Mouse (Mus musculus): ENCODE measurements around the gene Clnk.

Clnk gene

DNA sequence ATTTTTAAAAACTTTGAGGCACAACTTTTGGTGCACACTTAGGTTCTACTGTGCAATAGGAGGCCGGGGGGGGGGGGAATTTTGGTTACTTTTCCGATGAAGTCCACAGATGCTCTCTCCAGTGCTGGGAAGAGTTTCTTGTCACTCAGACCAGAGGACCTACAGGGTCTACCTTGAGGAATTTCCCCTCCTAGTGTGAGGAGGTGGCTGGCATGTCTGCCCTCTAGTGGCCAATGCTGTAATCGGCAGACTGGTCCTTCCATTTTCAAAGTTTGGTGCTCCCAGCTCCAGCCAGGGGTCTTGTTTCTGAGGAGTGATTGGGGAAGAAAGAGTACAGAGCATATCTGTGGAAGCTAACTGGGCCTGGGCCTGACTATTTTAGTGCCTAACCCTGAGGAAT, 121.7 kb downstream of the Clnk start:
- in situ Hi-C loops (cut with MboI, MseI) = no loop called here

DNA sequence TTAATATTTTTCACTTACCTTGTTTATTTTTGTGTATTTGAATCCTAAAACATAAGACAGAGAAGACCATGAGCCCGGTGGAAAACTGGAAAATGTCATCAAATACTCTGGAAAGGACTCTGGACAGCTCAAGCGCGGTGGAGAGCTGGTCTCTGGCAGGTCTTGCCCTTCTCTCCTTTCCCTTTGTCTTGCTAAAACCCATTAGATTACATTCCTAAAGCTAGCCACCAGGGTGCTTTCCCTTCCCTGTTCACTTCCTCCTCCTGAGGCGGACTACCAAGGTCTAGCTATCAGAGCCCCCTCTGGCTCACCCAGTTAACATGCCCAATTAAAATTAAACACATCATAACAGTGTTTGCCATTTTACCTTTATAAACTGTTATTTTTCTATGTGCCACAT, 123.9 kb downstream of the Clnk start:
- in situ Hi-C loops (cut with MboI, MseI) = no loop called here

DNA sequence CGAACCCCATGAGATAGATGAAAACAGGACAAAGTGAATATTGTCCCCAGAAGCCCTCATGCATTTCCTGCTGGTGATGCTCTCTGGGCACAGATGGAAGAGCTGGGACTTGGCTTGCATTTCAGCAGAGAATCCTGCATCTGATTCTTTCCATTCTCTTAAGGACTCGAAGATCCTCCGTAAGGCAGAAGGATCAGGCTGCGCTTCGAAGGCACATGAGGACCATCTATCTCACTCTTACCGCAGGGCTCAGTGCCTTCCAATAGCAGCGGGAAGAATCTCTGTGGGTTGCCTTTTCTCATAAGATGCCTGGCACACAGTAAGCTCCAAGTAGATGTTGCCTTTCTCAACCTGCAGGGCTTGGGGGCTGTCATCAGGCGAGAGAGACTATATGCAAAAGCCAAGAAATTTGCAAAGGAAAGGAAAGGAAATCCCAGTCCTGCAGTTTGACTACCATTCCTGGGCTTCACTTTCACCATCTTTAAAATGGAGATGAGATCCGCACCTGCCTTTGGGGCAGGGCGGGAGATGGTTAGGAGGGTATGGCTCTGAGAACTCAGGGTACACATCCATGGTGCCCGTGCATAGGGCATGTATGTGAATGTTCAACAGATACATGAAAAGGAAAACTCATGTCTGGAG, 167.6 kb downstream of the Clnk start:
- in situ Hi-C loops (cut with MboI, MseI) = loop anchor here in 1 of 2 experiments (10.0 kb wide), 1 partner anchor 366 kb away; no protein-coding TSS in a partner anchor

DNA sequence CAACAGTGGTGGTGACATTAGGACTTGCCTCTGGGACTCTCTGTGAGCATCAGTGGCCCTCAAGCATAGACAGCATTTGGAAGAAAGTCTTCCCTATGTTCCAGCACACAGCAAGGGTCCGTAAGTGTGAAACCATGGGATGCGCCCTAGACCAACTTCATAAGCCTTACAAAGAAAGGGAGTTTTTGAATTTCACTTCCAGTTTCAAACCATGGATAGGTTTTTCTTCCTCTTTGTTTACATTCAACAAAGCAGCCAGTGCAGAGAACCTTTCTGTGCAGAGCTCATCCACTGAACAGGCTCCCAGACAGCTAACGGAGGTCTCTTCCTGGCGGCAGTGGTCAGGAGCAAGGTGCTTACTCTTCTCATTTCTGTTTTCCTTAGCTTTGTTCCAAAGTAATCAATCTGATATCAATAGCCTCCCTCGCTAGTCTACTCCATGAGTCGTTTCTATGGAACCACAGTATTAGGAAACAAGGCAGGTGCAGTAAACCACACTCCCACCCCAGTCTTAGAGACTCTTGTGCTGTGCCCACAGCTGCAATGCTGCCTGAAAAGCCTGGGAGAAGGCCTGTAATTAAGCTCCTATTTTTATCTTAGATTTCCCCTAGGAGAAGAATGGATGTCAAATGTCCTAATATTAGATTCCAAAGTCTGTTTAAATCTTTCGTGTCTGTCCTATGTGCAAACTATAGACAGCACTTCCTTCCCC, 169.1 kb downstream of the Clnk start:
- in situ Hi-C loops (cut with MboI, MseI) = loop anchor here in 1 of 2 experiments (10.0 kb wide), 1 partner anchor 367 kb away; no protein-coding TSS in a partner anchor

DNA sequence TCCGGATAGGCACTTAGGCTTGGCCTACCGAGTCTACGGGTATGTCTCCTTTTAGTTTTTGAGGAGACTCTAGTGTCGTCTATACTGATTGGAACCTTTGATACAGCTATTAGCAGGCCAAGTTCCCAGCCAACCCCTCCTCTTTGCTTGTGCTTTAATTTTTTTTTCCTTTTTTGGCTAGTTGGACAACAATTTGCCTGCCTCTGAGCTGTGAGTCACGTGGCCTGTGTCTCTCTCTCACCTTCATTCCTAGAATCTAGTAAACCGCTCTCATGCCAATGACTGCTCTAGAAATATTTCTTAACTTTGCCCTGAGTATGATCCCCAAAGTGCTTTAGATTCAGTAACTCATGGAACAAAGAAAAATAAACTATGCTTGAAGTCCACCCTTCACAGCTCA, 173.7 kb downstream of the Clnk start:
- in situ Hi-C loops (cut with MboI, MseI) = loop anchor here in 1 of 2 experiments (10.0 kb wide), 1 partner anchor 372 kb away; no protein-coding TSS in a partner anchor

DNA sequence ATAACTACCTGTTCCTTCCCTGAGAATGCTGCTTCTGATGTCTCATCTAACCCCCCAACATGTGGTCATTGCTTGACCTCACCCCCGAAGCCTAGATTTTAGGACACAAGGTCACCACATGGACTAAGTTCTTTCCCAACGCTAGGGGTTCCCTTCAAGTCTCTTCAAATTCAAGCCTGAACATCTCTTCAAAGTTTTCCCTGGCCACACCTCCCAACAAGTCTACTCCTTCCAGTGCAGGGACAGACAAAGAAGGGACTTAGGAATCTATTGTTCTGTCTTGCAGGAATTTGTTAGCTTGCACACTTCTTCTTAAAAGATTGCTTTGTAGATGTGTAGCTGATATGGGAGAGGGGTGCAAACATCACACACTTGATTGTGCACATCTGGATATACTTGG, 174.5 kb downstream of the Clnk start:
- in situ Hi-C loops (cut with MboI, MseI) = loop anchor here in 1 of 2 experiments (10.0 kb wide), 1 partner anchor 373 kb away; no protein-coding TSS in a partner anchor

DNA sequence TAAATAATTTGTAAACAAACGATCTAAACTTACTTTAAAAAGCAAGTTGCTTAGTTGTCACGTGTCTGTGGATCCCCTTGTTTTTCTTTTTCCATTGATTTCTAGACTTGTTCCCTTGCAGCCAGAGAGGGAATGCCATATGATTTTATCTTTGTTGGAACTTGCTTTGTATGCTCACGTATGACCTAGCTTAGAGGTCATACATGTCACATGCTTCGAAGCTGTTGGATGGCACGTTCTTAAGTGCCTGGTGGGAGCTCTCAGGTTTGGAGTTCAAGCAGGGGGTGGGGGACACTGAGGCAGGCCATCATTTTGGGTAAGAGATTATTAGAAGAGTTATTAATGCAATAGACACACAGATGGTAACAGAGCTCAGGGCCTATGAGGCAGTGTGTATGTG, 178.1 kb downstream of the Clnk start:
- in situ Hi-C loops (cut with MboI, MseI) = no loop called here

DNA sequence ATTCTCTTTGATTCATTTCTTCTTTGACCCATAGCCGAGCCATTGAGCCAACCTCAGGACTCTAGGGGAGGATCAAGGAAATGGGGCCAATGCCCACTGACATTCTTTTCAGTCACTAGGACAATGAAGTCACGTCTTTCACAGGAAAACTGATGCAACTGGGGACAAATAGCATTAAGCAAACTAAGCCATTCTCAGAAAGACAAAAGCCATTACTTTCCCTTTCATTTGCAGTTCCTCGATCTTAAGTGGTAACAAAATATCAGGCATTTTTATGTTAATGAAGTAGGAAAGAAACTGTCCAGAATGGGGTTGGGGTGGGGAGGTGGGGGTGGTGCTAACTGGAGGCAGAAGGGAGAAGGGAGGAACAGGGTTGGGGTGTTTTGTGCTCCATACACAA, 178.6 kb downstream of the Clnk start:
- in situ Hi-C loops (cut with MboI, MseI) = no loop called here

DNA sequence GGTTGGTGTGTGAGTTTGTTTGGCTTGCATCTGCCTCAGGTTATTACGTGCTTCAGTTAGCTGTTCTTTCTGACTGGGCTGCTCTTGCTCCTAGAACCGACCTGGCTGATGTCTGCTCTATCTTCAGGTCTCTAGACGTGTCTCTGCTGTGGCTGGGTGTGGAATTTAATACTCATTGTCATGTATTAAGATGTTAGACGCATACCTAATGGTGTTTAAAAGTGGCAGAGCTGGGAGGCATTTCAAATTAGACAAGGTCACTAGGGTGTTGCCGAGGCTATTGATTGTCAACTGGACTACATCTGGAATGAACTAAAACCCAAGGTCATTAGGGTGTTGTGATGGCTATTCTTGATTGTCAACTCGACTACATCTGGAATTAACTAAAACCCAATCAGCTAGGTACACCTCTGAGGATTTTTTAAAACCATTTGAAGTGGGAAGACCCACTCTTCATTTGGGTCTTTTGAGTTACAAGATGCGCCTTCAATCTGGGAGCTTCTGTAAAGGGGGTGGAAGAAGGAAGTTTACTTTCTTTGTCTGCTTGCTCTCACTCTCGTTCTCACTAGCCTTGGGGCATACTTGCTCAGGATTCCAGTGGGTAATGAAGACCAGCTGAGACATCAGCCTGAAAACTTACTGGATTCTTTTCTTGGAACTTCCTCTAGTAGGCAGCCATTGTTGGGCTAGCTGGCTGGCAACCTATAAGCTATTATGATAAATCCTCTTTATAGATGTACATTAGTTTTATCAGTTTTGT, 179.8 kb downstream of the Clnk start:
- in situ Hi-C loops (cut with MboI, MseI) = no loop called here

DNA sequence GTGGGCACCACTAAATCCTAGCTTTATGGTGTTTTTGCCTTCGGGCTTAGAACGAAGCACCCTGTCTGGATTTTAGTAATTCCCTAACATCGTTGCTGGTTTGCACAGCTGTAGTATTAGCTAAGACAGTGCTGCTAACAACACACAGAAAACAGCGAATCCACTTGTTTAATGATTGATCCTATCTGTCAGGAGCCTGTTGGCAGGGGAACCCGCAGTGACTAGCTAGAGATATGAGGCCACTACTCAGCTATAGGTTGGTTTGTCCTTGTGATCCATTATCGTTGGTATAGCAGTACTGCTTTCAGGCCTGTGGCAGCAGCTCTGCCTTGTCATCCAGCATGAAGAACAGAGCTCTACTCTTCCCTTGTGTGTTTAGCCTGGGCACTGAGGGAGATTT, 183.8 kb downstream of the Clnk start:
- in situ Hi-C loops (cut with MboI, MseI) = no loop called here

DNA sequence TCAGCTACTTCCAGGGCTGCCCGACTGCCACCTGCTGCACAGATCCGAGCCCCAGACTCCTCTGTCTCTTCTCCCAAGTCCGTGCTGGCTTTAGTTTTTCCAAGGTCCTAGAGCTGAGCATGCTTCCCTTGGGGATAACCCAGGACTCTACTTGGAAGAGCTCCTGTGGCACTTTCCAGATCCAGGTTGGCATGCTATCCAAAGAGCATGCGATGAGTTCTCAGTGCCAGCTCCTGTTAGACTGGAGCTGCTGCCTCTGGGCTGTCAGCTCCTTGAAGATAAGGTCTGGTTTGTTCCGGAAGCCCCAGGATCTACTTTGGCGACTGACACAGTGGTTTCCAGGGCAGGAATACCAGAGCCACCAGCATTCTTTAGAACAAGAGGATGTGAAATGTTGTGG, 187.4 kb downstream of the Clnk start:
- in situ Hi-C loops (cut with MboI, MseI) = no loop called here

DNA sequence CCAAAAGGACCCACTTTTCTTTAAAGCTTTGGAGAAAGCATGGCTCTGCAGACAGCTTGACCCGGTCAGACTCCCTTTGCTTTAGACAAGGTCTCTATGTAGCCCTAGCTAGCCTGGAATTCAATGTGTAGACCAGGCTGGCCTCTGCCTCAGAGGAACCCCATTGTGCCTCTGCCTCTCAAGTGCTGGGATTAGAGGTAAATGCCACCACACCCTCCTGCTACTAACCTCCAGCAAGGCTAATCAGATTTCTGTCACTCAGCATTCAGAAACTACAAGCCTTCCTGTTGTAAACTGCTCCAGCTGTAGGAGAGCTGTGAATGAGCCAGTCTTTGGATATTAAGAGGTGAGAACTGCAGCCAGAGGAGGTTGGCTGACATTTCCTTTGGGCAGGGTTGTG, 188.9 kb downstream of the Clnk start:
- in situ Hi-C loops (cut with MboI, MseI) = no loop called here

DNA sequence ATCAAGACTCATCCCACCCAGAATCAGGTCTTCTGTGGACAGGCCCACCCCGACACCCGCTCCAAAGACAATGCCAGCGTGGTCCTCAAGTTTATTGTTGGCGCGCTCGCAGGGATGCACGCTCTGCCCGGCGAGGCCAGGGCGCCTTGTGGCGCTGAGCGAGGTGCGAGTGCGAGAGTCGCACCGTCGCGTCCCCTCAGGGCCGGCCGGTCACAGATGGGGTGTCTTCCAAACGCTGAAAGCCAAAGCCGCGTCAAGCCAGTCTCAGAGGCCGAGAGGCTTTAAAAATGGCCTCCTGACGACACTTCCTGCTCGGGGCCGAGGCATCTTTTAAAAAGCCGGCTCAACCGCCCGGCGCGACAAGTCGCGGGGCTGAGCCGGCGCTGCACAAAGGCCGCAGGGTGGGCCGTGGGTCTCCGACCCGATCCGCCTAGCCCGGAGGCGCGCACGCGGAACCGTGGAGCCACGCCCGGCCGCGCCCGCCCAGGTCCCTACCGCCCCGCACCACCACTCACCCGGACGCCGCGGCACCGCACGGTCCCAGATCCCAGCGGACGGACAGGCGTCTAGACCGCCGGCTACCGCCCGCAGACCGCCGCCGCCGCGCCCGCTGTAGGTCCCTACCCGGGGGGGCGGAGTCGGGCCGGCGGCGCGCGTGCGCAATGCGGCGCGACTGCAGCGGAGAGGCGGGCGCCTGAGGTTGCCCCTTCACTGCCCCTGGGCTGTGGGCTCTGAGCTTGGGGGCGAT, 192.3 kb downstream of the Clnk start, which contains the start of gene Zfp518b:
Gene Zfp518b (minus strand): TSS at position 663 of the 748 bp plus-strand sequence.
- in situ Hi-C loops (cut with MboI, MseI) = no loop called here

DNA sequence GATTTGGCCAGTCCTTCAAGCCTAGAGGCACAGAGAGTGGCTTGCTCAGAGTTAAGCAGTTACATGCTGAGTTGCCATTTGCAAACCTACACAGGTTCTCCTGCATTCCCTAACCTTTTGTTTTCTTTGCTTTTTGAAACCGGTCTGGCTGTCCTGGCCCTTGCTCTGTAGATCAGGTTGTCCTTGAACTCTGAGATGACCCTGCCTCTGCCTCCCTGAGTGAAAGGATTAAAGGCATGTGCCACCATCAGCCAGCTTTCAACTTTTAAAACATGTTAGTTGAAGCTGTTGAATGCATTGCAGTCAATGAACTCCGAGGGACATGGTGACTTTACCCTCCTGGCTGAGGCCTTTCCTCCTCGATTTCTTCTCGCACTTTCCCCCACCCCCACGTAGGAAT, 217.8 kb downstream of the Clnk start:
- in situ Hi-C loops (cut with MboI, MseI) = no loop called here
